Mouse (Mus musculus) hindbrain, embryonic 11.5 days (tissue): ENCODE results near the gene Gm6588. TPM values are rescaled to one million over a fixed set of nuclear protein-coding genes. Genes with fewer than 3 reads are reported as not detected.

ENCODE experiments used
- ATAC-seq: fragments of 200-750 bp; cut with Nextera tagmentation; 2 replicates; pipeline ENCODE4 v1.8.0; 2017; ENCODE audit warnings: mild to moderate bottlenecking, moderate TSS enrichment, moderate library complexity; ENCODE audit not compliant: low FRiP score
- DNase-seq: peaks from one replicate; pipeline ENCODE4 v3.0.0-alpha.2; 2015; ENCODE audit warnings: low spot score
- H3K27ac ChIP-seq: fragments of 300-500 bp; sonication (generic); 2 replicates; pipeline ENCODE4 v1.5.1; 2014; ENCODE audit warnings: mild to moderate bottlenecking, low read depth, low read length
- H3K27me3 ChIP-seq: fragments of 300-500 bp; sonication (generic); 2 replicates; pipeline ENCODE4 v1.6.1; 2014; ENCODE audit warnings: mild to moderate bottlenecking, low read length, moderate library complexity, mixed read lengths; ENCODE audit not compliant: control insufficient read depth, insufficient read depth
- H3K36me3 ChIP-seq: fragments of 300-500 bp; sonication (generic); 2 replicates; pipeline ENCODE4 v1.6.1; 2014; ENCODE audit warnings: mild to moderate bottlenecking, low read length, moderate library complexity, mixed read lengths; ENCODE audit not compliant: control insufficient read depth, insufficient read depth
- H3K4me1 ChIP-seq: fragments of 300-500 bp; sonication (generic); replicated peaks from 2 replicates; pipeline ENCODE4 v1.6.1; 2014; ENCODE audit warnings: low read length, mixed read lengths; ENCODE audit not compliant: control insufficient read depth, insufficient read depth
- H3K4me2 ChIP-seq: fragments of 300-500 bp; sonication (generic); replicated peaks from 2 replicates; pipeline ENCODE4 v1.6.1; 2014; ENCODE audit warnings: mild to moderate bottlenecking, low read depth, low read length
- H3K4me3 ChIP-seq: fragments of 300-500 bp; sonication (generic); 2 replicates; pipeline ENCODE4 v1.5.1; 2014; ENCODE audit warnings: low read depth, low read length
- H3K9ac ChIP-seq: fragments of 300-500 bp; sonication (generic); 2 replicates; pipeline ENCODE4 v1.6.1; 2014; ENCODE audit warnings: low read depth, low read length
- H3K9me3 ChIP-seq: fragments of 300-500 bp; sonication (generic); 2 replicates; pipeline ENCODE4 v1.6.1; 2016; ENCODE audit warnings: low read length; ENCODE audit not compliant: control insufficient read depth
- WGBS: fragments of 180-500 bp; shearing (Covaris S2); extraction: QIAGEN DNeasy Blood & Tissue Kit; methylation state at CpG from one replicate; pipeline ENCODE4 v1.1.7; 2014; 5-methylcytosine and 5-hydroxymethylcytosine counted together
- polyA plus RNA-seq: library from polyadenylated mRNA; unstranded; fragments of >200 nt; fragmentation: Nextera tagmentation; extraction: Ambion mirVana; gene quantifications from 2 replicates; pipeline ENCODE4 v1.2.1, GENCODE M21; 2014

Gene Gm6588
- polyA plus RNA-seq, 1 experiment from 2014 or later: 0.28 TPM

- Histone ChIP-seq H3K9ac (no peak overlapping the region), H3K4me3 (no peak overlapping the region), H3K9me3 (no peaks in the 10 kb centered on the region), H3K27ac (no peak overlapping the region), H3K4me1 (no peaks in the 10 kb centered on the region; the same call in 1 of the 2 replicates), H3K36me3 (no peaks in the 10 kb centered on the region), H3K4me2 (no peak overlapping the region), H3K27me3 (no peaks in the 10 kb centered on the region)
- 62% methylated on average over 4 of the region's 4 CpGs for whole genome bisulfite sequencing
- ATAC-seq (no peak), DNase-seq (no peak)
Measured at GRCm38 (mm10) chr5:112418023-112418422, 31.2 kb upstream of the Gm6588 start.

GRCm38 (mm10) chr5:112419535-112419934 is 29.7 kb upstream of the Gm6588 start:
- Histone ChIP-seq H3K4me1 (no peaks in the 10 kb centered on the region; the same call in 1 of the 2 replicates), H3K27me3 (no peaks in the 10 kb centered on the region), H3K9me3 (no peaks in the 10 kb centered on the region), H3K36me3 (no peaks in the 10 kb centered on the region), H3K27ac (no peak overlapping the region), H3K4me3 (no peak overlapping the region), H3K9ac (no peak overlapping the region), H3K4me2 (0 out of 2 replicates have a peak overlapping the region, but pooled peaks have one; percentile 3)
- ATAC-seq: 0 out of 2 replicates have a peak, but pooled peaks have one; percentile 53
- peak; percentile 55 for DNase-seq
- WGBS: 34% methylated on average over 12 of the region's 12 CpGs

- Histone ChIP-seq H3K9ac (no peak overlapping the region), H3K4me3 (no peak overlapping the region), H3K36me3 (no peaks in the 10 kb centered on the region), H3K27ac (no peak overlapping the region), H3K4me2 (no peak overlapping the region), H3K9me3 (no peaks in the 10 kb centered on the region), H3K27me3 (no peaks in the 10 kb centered on the region), H3K4me1 (no peaks in the 10 kb centered on the region; the same call in 1 of the 2 replicates)
- 88% methylated on average over 7 of the region's 7 CpGs for WGBS
- DNase-seq (no peak), ATAC-seq (no peak)
Measured at GRCm38 (mm10) chr5:112426635-112427034, 22.6 kb upstream of the Gm6588 start.

- WGBS: 47% methylated on average over 2 of the region's 2 CpGs
- ATAC-seq: 0 out of 2 replicates have a peak, but pooled peaks have one; percentile 21
- no peak overlapping the region for H3K4me3 ChIP-seq
- no peak overlapping the region for H3K27ac ChIP-seq
- H3K27me3 ChIP-seq: 0 out of 2 replicates have a peak, but pooled peaks cover 2% of the 10 kb centered on the region
- H3K9ac ChIP-seq: no peak overlapping the region
- no peaks in the 10 kb centered on the region; the same call in 1 of the 2 replicates for H3K4me1 ChIP-seq
- no peaks in the 10 kb centered on the region for H3K36me3 ChIP-seq
- no peaks in the 10 kb centered on the region for H3K9me3 ChIP-seq
- no peak overlapping the region for H3K4me2 ChIP-seq
- peak; percentile 84 for DNase-seq
Measured at GRCm38 (mm10) chr5:112427283-112427682, 21.9 kb upstream of the Gm6588 start.

GRCm38 (mm10) chr5:112428944-112429343 is 20.3 kb upstream of the Gm6588 start:
- Histone ChIP-seq H3K4me3 (no peak overlapping the region), H3K36me3 (no peaks in the 10 kb centered on the region), H3K9ac (no peak overlapping the region), H3K4me1 (no peaks in the 10 kb centered on the region; the same call in 1 of the 2 replicates), H3K27ac (no peak overlapping the region), H3K27me3 (0 out of 2 replicates have a peak, but pooled peaks cover 2% of the 10 kb centered on the region), H3K4me2 (0 out of 2 replicates have a peak overlapping the region, but pooled peaks have one; percentile 17), H3K9me3 (no peaks in the 10 kb centered on the region)
- ATAC-seq (peak; percentile 25; the same call in 1 of the 2 replicates), DNase-seq (peak; percentile 84)
- 15% methylated on average over 19 of the region's 19 CpGs for WGBS

- WGBS: 38% methylated on average over 14 of the region's 14 CpGs
- Histone ChIP-seq H3K9me3 (no peaks in the 10 kb centered on the region), H3K4me3 (no peak overlapping the region), H3K27me3 (0 out of 2 replicates have a peak, but pooled peaks cover 4% of the 10 kb centered on the region), H3K9ac (no peak overlapping the region), H3K4me1 (no peaks in the 10 kb centered on the region; the same call in 1 of the 2 replicates), H3K4me2 (no peak overlapping the region), H3K27ac (no peak overlapping the region), H3K36me3 (no peaks in the 10 kb centered on the region)
- ATAC-seq (no peak), DNase-seq (no peak)
Measured at GRCm38 (mm10) chr5:112431120-112431775, 18.0 kb upstream of the Gm6588 start.

GRCm38 (mm10) chr5:112432033-112432432 is 17.2 kb upstream of the Gm6588 start:
- H3K9ac ChIP-seq: no peak overlapping the region
- 58% methylated on average over 5 of the region's 5 CpGs for WGBS
- no peaks in the 10 kb centered on the region; the same call in 1 of the 2 replicates for H3K4me1 ChIP-seq
- ATAC-seq (no peak), DNase-seq (no peak)
- H3K9me3 ChIP-seq: no peaks in the 10 kb centered on the region
- H3K4me2 ChIP-seq: no peak overlapping the region
- H3K27me3 ChIP-seq: 0 out of 2 replicates have a peak, but pooled peaks cover 4% of the 10 kb centered on the region
- H3K36me3 ChIP-seq: no peaks in the 10 kb centered on the region
- H3K4me3 ChIP-seq: no peak overlapping the region
- no peak overlapping the region for H3K27ac ChIP-seq

GRCm38 (mm10) chr5:112433004-112433403 is 16.2 kb upstream of the Gm6588 start:
- Histone ChIP-seq H3K36me3 (no peaks in the 10 kb centered on the region), H3K4me2 (no peak overlapping the region), H3K9ac (no peak overlapping the region), H3K27ac (no peak overlapping the region), H3K4me1 (no peaks in the 10 kb centered on the region; the same call in 1 of the 2 replicates), H3K4me3 (no peak overlapping the region), H3K27me3 (0 out of 2 replicates have a peak, but pooled peaks cover 4% of the 10 kb centered on the region), H3K9me3 (no peaks in the 10 kb centered on the region)
- ATAC-seq (no peak), DNase-seq (peak; percentile 86)
- WGBS: 1% methylated on average over 8 of the region's 8 CpGs

- no peak overlapping the region for H3K9ac ChIP-seq
- no peak overlapping the region for H3K27ac ChIP-seq
- ATAC-seq (no peak), DNase-seq (no peak)
- 63% methylated on average over 10 of the region's 10 CpGs for WGBS
- H3K27me3 ChIP-seq: 0 out of 2 replicates have a peak, but pooled peaks cover 2% of the 10 kb centered on the region
- no peak overlapping the region for H3K4me2 ChIP-seq
- H3K36me3 ChIP-seq: no peaks in the 10 kb centered on the region
- no peaks in the 10 kb centered on the region for H3K4me1 ChIP-seq
- H3K9me3 ChIP-seq: no peaks in the 10 kb centered on the region
- no peak overlapping the region for H3K4me3 ChIP-seq
Measured at GRCm38 (mm10) chr5:112438535-112438934, 10.7 kb upstream of the Gm6588 start.
